Mouse (Mus musculus) embryonic fibroblast, embryonic 13.5 days (primary cell): ENCODE measurements around the gene Insrr.

Experiments
- CTCF ChIP-seq: IDR thresholded peaks from 2 replicates; pipeline ENCODE4 v1.5.1; 2011; ENCODE audit warnings: mild to moderate bottlenecking, control low read depth, low read length, moderate library complexity, borderline replicate concordance; ENCODE audit not compliant: insufficient read depth
- POLR2A ChIP-seq: IDR thresholded peaks from 2 replicates; pipeline ENCODE4 v1.6.1; 2011; ENCODE audit warnings: low read depth, mild to moderate bottlenecking, control low read depth, low read length, moderate library complexity

GRCm38 (mm10) chr3:87829025-87829424 is 32.3 kb downstream of the Insrr start:
- TF ChIP-seq CTCF = no peak
- TF ChIP-seq POLR2A = no peak
